Mouse (Mus musculus): ENCODE results near the gene Olfr748. TPM values are rescaled to one million over a fixed set of nuclear protein-coding genes. Genes with fewer than 3 reads are reported as not detected.

Olfr748 gene
- total RNA-seq (2023): not detected

GRCm38 (mm10) chr14:50707073-50707472 lies at the start of gene Olfr748:
Olfr748 (plus strand) TSS chr14:50707373.

GRCm38 (mm10) chr14:50693106-50693505 lies 14.1 kb upstream of the Olfr748 start, which contains the start of gene Olfr747:
Olfr747 (minus strand) TSS chr14:50693206.

GRCm38 (mm10) chr14:50744994-50745393 lies 37.8 kb downstream of the Olfr748 start, which contains the start of gene Olfr749:
Olfr749 (minus strand) TSS chr14:50745094.

Other genes starting within 250 kb of the Olfr748 start
- not detected for gene Olfr741, start 234.6 kb upstream of the Olfr748 start, total RNA-seq (2023)
- not detected for gene Olfr742, start 203.8 kb upstream of the Olfr748 start, total RNA-seq (2023)
- not detected for gene Olfr743, start 185.5 kb upstream of the Olfr748 start, total RNA-seq (2023)
- not detected for gene Olfr744, start 92.5 kb upstream of the Olfr748 start, total RNA-seq (2023)
- gene Olfr745, start 68.0 kb upstream of the Olfr748 start, total RNA-seq (2023): not detected
- not detected for gene Olfr746, start 60.3 kb upstream of the Olfr748 start, total RNA-seq (2023)
- not detected for gene Olfr747, start 14.2 kb upstream of the Olfr748 start, total RNA-seq (2023)
- not detected for gene Olfr749, start 37.7 kb downstream of the Olfr748 start, total RNA-seq (2023)
- 10 to 100 TPM; 79.2 to 79.7 TPM for gene Ttc5, start 78.1 kb downstream of the Olfr748 start, total RNA-seq (2023)
- under 1 TPM in 1 of 2 experiments, not detected in 1; 0.50 TPM for gene Ccnb1ip1, start 100.4 kb downstream of the Olfr748 start, total RNA-seq (2023)
- gene Parp2, start 100.5 kb downstream of the Olfr748 start, total RNA-seq (2023): 10 to 100 TPM; 49.9 to 50.6 TPM
- 10 to 100 TPM; 40.3 to 43.6 TPM for gene Tep1, start 163.2 kb downstream of the Olfr748 start, total RNA-seq (2023)
- gene Klhl33, start 190.1 kb downstream of the Olfr748 start, total RNA-seq (2023): not detected
- gene Osgep, start 217.5 kb downstream of the Olfr748 start, total RNA-seq (2023): 10 to 100 TPM; 29.2 to 31.8 TPM
- gene Apex1, start 217.6 kb downstream of the Olfr748 start, total RNA-seq (2023): 10 to 100 TPM; 45.3 to 49.3 TPM
- 10 to 100 TPM; 72.8 to 86.5 TPM for gene Pip4p1, start 223.5 kb downstream of the Olfr748 start, total RNA-seq (2023)
- 10 to 100 TPM; 14.9 to 29.4 TPM for gene Pnp, start 223.7 kb downstream of the Olfr748 start, total RNA-seq (2023)
- gene Gm49342, start 237.1 kb downstream of the Olfr748 start, total RNA-seq (2023): 10 to 100 TPM in 1 of 2 experiments, 1 to 10 TPM in 1; 9.2 to 28.2 TPM
- gene Pnp2, start 248.6 kb downstream of the Olfr748 start, total RNA-seq (2023): 1 to 10 TPM in 1 of 2 experiments, under 1 TPM in 1; 0.56 to 1.3 TPM